Mouse (Mus musculus) MEL (cell line): ENCODE measurements around the gene Sorbs1. TPM values are rescaled to one million over a fixed set of nuclear protein-coding genes. Genes with fewer than 3 reads are reported as not detected.

Source experiments
- DNase-seq: peaks from one replicate; pipeline ENCODE4 v3.0.0; 2011; ENCODE audit warnings: low read depth, low spot score
- H3K27ac ChIP-seq: 2 replicates; pipeline ENCODE4 v1.5.1; 2012; ENCODE audit warnings: low read depth, mild to moderate bottlenecking, control low read depth, low read length, moderate library complexity; ENCODE audit not compliant: control insufficient read depth
- H3K27me3 ChIP-seq, 2 experiments: fragments of 150-350 bp in 1 of 2; sonication (generic) in 1 of 2; 2 replicates each; pipeline ENCODE4 v1.6.1; 2012; ENCODE audit warnings: low read length in 2 of 2, mild to moderate bottlenecking in 2 of 2, improper control_type of control experiment in 1 of 2, moderate library complexity in 1 of 2; ENCODE audit not compliant: insufficient read depth in 2 of 2, control insufficient read depth in 1 of 2
- H3K36me3 ChIP-seq, 2 experiments: 2 replicates each; pipeline ENCODE4 v1.6.1; 2012 to 2014; ENCODE audit warnings: low read length in 2 of 2, improper control_type of control experiment in 1 of 2, inconsistent platforms in 1 of 2, mild to moderate bottlenecking in 1 of 2; ENCODE audit not compliant: insufficient read depth in 2 of 2, control insufficient read depth in 1 of 2
- H3K4me1 ChIP-seq, 2 experiments: fragments of 150-350 bp in 1 of 2; sonication (generic) in 1 of 2; 2 replicates each; pipeline ENCODE4 v1.6.1; 2012; ENCODE audit warnings: low read length in 2 of 2, improper control_type of control experiment in 1 of 2, mild to moderate bottlenecking in 1 of 2; ENCODE audit not compliant: insufficient read depth in 2 of 2, control insufficient read depth in 1 of 2
- H3K4me3 ChIP-seq, 2 experiments: fragments of 150-350 bp in 1 of 2; sonication (generic) in 1 of 2; 2 replicates each; pipeline ENCODE4 v1.5.1; 2012; ENCODE audit warnings: low read depth in 2 of 2, low read length in 2 of 2, mild to moderate bottlenecking in 2 of 2, moderate library complexity in 2 of 2, control low read depth in 1 of 2, improper control_type of control experiment in 1 of 2; ENCODE audit not compliant: control insufficient read depth in 1 of 2, insufficient read depth in 1 of 2
- H3K79me2 ChIP-seq: 2 replicates; pipeline ENCODE4 v1.6.1; 2012; ENCODE audit warnings: mild to moderate bottlenecking, low read length, moderate library complexity; ENCODE audit not compliant: control insufficient read depth, poor library complexity, insufficient read depth
- H3K9ac ChIP-seq: 2 replicates; pipeline ENCODE4 v1.6.1; 2012; ENCODE audit warnings: low read depth, mild to moderate bottlenecking, control low read depth, low read length, moderate library complexity; ENCODE audit not compliant: control insufficient read depth, poor library complexity, severe bottlenecking
- H3K9me3 ChIP-seq: fragments of 150-350 bp; sonication (generic); replicated peaks from 2 replicates; pipeline ENCODE4 v1.6.1; 2012; ENCODE audit warnings: mild to moderate bottlenecking, low read length, improper control_type of control experiment, moderate library complexity; ENCODE audit not compliant: insufficient read depth
- CHD1 ChIP-seq: IDR thresholded peaks from 2 replicates; pipeline ENCODE4 v1.6.1; 2012; ENCODE audit warnings: low read depth, mild to moderate bottlenecking, inconsistent platforms, low read length, improper control_type of control experiment
- CHD2 ChIP-seq: IDR thresholded peaks from 2 replicates; pipeline ENCODE4 v1.6.1; 2011; ENCODE audit warnings: low read length, improper control_type of control experiment
- CTCF ChIP-seq, 3 experiments: IDR thresholded peaks in 2 of 3; conservative IDR thresholded peaks in 1 of 3; 2 replicates each; pipeline ENCODE4 v1.5.1; 2011 to 2012; ENCODE audit warnings: low read length in 3 of 3, low read depth in 2 of 3, mild to moderate bottlenecking in 2 of 3, improper control_type of control experiment in 1 of 3, inconsistent platforms in 1 of 3, mixed read lengths in 1 of 3, moderate library complexity in 1 of 3; ENCODE audit not compliant: control insufficient read depth in 1 of 3, insufficient read depth in 1 of 3, poor library complexity in 1 of 3, severe bottlenecking in 1 of 3
- E2F4 ChIP-seq: IDR thresholded peaks from 2 replicates; pipeline ENCODE4 v1.6.1; 2011; ENCODE audit warnings: low read depth, low read length, improper control_type of control experiment, borderline replicate concordance
- ELF1 ChIP-seq: IDR thresholded peaks from 2 replicates; pipeline ENCODE4 v1.6.1; 2014; ENCODE audit warnings: low read depth, mild to moderate bottlenecking, inconsistent platforms, low read length, improper control_type of control experiment, moderate library complexity
- EP300 ChIP-seq, 2 experiments: IDR thresholded peaks; 2 replicates each; pipeline ENCODE4 v1.6.1; 2011; ENCODE audit warnings: improper control_type of control experiment in 2 of 2, low read length in 2 of 2, low read depth in 1 of 2, mild to moderate bottlenecking in 1 of 2
- ETS1 ChIP-seq: IDR thresholded peaks from 2 replicates; pipeline ENCODE4 v1.6.1; 2012; ENCODE audit warnings: low read depth, mild to moderate bottlenecking, inconsistent platforms, low read length, improper control_type of control experiment, moderate library complexity
- HCFC1 ChIP-seq: IDR thresholded peaks from 2 replicates; pipeline ENCODE4 v1.6.1; 2012; ENCODE audit warnings: low read depth, mild to moderate bottlenecking, inconsistent platforms, low read length, improper control_type of control experiment, moderate library complexity
- KAT2A ChIP-seq: conservative IDR thresholded peaks from 2 replicates; pipeline ENCODE4 v1.6.1; 2012; ENCODE audit warnings: low read depth, low read length, improper control_type of control experiment, inconsistent platforms
- MAX ChIP-seq: IDR thresholded peaks from 2 replicates; pipeline ENCODE4 v1.6.1; 2011; ENCODE audit warnings: low read length, improper control_type of control experiment
- MAZ ChIP-seq: IDR thresholded peaks from 2 replicates; pipeline ENCODE4 v1.6.1; 2012; ENCODE audit warnings: low read depth, mild to moderate bottlenecking, inconsistent platforms, low read length, improper control_type of control experiment
- MYB ChIP-seq: IDR thresholded peaks from 2 replicates; pipeline ENCODE4 v1.6.1; 2011; ENCODE audit warnings: mild to moderate bottlenecking, low read depth, low read length, improper control_type of control experiment
- NRF1 ChIP-seq: IDR thresholded peaks from 2 replicates; pipeline ENCODE4 v1.6.1; 2014; ENCODE audit warnings: low read depth, mild to moderate bottlenecking, inconsistent platforms, low read length, improper control_type of control experiment, moderate library complexity; ENCODE audit not compliant: poor library complexity, insufficient read depth, severe bottlenecking
- POLR2AphosphoS2 ChIP-seq: IDR thresholded peaks from 2 replicates; pipeline ENCODE4 v1.6.1; 2011; ENCODE audit warnings: low read length, improper control_type of control experiment
- POLR2AphosphoS5 ChIP-seq: IDR thresholded peaks from 2 replicates; pipeline ENCODE4 v1.6.1; 2012; ENCODE audit warnings: low read depth, borderline replicate concordance, mild to moderate bottlenecking, inconsistent platforms, low read length, moderate library complexity, mixed read lengths
- RAD21 ChIP-seq: IDR thresholded peaks from 2 replicates; pipeline ENCODE4 v1.6.1; 2011; ENCODE audit warnings: mild to moderate bottlenecking, low read depth, low read length, improper control_type of control experiment
- RCOR1 ChIP-seq: IDR thresholded peaks from 2 replicates; pipeline ENCODE4 v1.6.1; 2012; ENCODE audit warnings: low read depth, mild to moderate bottlenecking, inconsistent platforms, low read length, improper control_type of control experiment
- SIN3A ChIP-seq: IDR thresholded peaks from 2 replicates; pipeline ENCODE4 v1.6.1; 2012; ENCODE audit warnings: low read length, improper control_type of control experiment, inconsistent platforms
- TAL1 ChIP-seq: IDR thresholded peaks from 2 replicates; pipeline ENCODE4 v1.6.1; 2012; ENCODE audit warnings: mild to moderate bottlenecking, inconsistent platforms, low read length, moderate library complexity, mixed read lengths
- UBTF ChIP-seq: IDR thresholded peaks from 2 replicates; pipeline ENCODE4 v1.6.1; 2012; ENCODE audit warnings: low read depth, mild to moderate bottlenecking, inconsistent platforms, low read length, improper control_type of control experiment, moderate library complexity, borderline replicate concordance; ENCODE audit not compliant: insufficient read depth
- USF1 ChIP-seq: IDR thresholded peaks from 2 replicates; pipeline ENCODE4 v1.6.1; 2014; ENCODE audit warnings: low read depth, mild to moderate bottlenecking, inconsistent platforms, low read length, improper control_type of control experiment, moderate library complexity
- USF2 ChIP-seq, 2 experiments: IDR thresholded peaks; 2 replicates each; pipeline ENCODE4 v1.6.1; 2011 to 2012; ENCODE audit warnings: improper control_type of control experiment in 2 of 2, low read length in 2 of 2, borderline replicate concordance in 1 of 2, inconsistent platforms in 1 of 2, low read depth in 1 of 2, mild to moderate bottlenecking in 1 of 2; ENCODE audit not compliant: insufficient read depth in 1 of 2
- ZKSCAN1 ChIP-seq: IDR thresholded peaks from 2 replicates; pipeline ENCODE4 v1.6.1; 2012; ENCODE audit warnings: low read depth, mild to moderate bottlenecking, inconsistent platforms, low read length, improper control_type of control experiment, moderate library complexity
- ZMIZ1 ChIP-seq: IDR thresholded peaks from 2 replicates; pipeline ENCODE4 v1.6.1; 2012; ENCODE audit warnings: low read depth, mild to moderate bottlenecking, inconsistent platforms, low read length, improper control_type of control experiment, moderate library complexity
- polyA plus RNA-seq, 2 experiments: library from polyadenylated mRNA; stranded (reverse) in 1 of 2; unstranded in 1 of 2; fragments of >175 nt in 1 of 2; fragments of >200 nt in 1 of 2; gene quantifications; 2 replicates each; pipeline versions ENCODE4 v1.2.1 to v1.2.4; 2012; ENCODE audit warnings: low replicate concordance in 2 of 2, low read depth in 1 of 2; ENCODE audit not compliant: insufficient read length in 2 of 2, insufficient read depth in 1 of 2, missing spikeins in 1 of 2
- total RNA-seq: library from RNA; depleted of rRNA; stranded (reverse); fragments of 300-350 nt; gene quantifications from 2 replicates; pipeline ENCODE4 v1.2.3, GENCODE M21; 2012

The Sorbs1 gene
- total and polyA plus RNA-seq, 3 experiments: 1.3 to 5.3 TPM; not detected in 1

DNA sequence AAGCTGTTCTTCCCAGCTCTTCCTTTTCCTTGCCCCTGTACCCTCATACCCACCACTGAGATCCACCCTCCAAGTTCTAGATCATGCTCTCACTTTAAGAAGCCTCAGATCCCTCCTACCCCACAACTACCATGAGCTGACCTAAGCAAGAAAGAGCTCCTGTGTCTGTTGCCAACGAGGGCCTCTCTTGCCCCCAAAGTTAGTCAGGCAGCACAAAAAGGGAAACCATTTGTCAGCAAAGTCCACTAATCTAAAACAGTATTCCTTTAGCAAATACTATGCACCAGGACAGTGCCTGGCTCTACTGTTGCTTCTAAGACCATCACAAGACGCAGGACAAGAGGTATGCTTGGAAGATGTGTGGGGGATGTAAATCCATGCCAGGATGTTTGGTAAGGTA lies 106.4 kb downstream of the Sorbs1 start:
- no peaks in the 10 kb centered on the region for H3K36me3 ChIP-seq
- no peaks in the 10 kb centered on the region for H3K4me1 ChIP-seq
- H3K27me3 ChIP-seq: no peaks in the 10 kb centered on the region
- no peak for TF ChIP-seq POLR2AphosphoS5
- TF ChIP-seq USF1: no peak
- TF ChIP-seq KAT2A: no peak
- no peak for TF ChIP-seq ZKSCAN1
- no peak for TF ChIP-seq E2F4
- TF ChIP-seq USF2 (IDR thresholded peaks at IDR 0.05; ENCODE audit: borderline replicate concordance in 1 of 2, insufficient read depth in 1 of 2, low read depth in 1 of 2, low read length in 2 of 2): no peak
- no peak for TF ChIP-seq POLR2AphosphoS2
- no peak for TF ChIP-seq TAL1
- no peak for TF ChIP-seq ZMIZ1
- no peak for TF ChIP-seq NRF1
- no peak for TF ChIP-seq CHD2
- no peak for TF ChIP-seq UBTF
- TF ChIP-seq SIN3A: no peak
- TF ChIP-seq CTCF (IDR thresholded peaks at IDR 0.05 in 2 of 3, conservative IDR thresholded peaks at IDR 0.05 in 1 of 3; ENCODE audit: control insufficient read depth in 1 of 3, insufficient read depth in 1 of 3, low read depth in 2 of 3, low read length in 3 of 3, poor library complexity in 1 of 3, severe bottlenecking in 1 of 3): no peak
- TF ChIP-seq MAZ: no peak
- no peak for TF ChIP-seq MAX
- no peak for TF ChIP-seq MYB
- no peak for TF ChIP-seq CHD1
- no peak for TF ChIP-seq RCOR1
- TF ChIP-seq, all 39 proteins: peak for 0
- no peak for DNase-seq
- Histone ChIP-seq H3K4me3 (no peak overlapping the region), H3K9ac (no peak overlapping the region), H3K9me3 (no peaks in the 10 kb centered on the region), H3K79me2 (no peaks in the 10 kb centered on the region), H3K27ac (no peak overlapping the region)

DNA sequence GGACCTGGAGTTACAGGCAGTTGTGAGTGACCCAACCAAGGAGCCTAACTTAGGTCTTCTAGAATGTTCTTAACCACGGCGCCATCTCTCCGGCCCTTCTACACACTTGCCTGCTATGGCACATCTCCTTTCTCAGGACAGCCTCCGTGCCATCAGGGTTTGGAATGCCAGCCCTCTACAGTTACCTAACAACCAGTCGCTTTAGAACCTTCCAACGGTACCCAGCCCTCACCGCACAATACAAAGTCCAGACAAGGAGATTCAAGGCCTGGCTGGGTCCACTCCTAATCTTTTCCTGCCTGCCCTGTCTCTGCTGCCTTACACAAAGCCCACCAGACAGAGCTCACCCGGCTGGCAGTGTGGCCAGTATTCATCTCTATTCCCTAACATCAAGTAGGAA lies 106.9 kb downstream of the Sorbs1 start:
- Histone ChIP-seq H3K27me3 (no peaks in the 10 kb centered on the region), H3K4me3 (no peak overlapping the region), H3K27ac (no peak overlapping the region), H3K79me2 (no peaks in the 10 kb centered on the region), H3K9ac (no peak overlapping the region), H3K4me1 (no peaks in the 10 kb centered on the region), H3K36me3 (no peaks in the 10 kb centered on the region), H3K9me3 (no peaks in the 10 kb centered on the region)
- no peak for DNase-seq
- TF ChIP-seq RAD21: no peak
- TF ChIP-seq ETS1: no peak
- no peak for TF ChIP-seq HCFC1
- no peak for TF ChIP-seq ELF1
- TF ChIP-seq EP300 (IDR thresholded peaks at IDR 0.05; ENCODE audit: low read depth in 1 of 2, low read length in 2 of 2): no peak
- TF ChIP-seq RCOR1: no peak
